Mouse (Mus musculus): ENCODE measurements around the gene Aspg.

DNA sequence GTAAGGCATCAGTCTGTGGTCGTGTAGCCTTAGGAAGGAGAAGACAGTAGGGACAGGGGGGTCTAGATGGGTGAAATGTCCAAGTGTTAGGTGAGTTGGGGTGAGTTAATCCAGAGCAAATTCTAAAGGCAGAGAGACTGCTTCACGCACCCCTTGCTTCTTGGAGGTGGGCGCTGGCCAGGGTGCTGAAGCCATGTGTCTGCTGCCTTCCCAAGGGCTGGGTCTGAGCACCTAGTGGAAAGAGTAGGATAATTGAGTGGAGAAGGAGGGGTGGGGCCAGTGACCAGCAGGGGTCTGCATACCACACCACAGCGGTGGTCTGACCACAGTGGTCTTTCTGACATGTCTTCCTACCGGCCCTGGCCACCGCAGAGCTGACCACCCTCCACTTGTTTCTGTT is 34.8 kb downstream of the Aspg start:
- TF ChIP-seq GATA1 (IDR thresholded peaks at IDR 0.05; ENCODE audit: borderline replicate concordance, low read length) (no peak), CTCF (IDR thresholded peaks at IDR 0.05; ENCODE audit: low read depth, low read length) (no peak), POLR2AphosphoS5 (IDR thresholded peaks at IDR 0.05; ENCODE audit: insufficient replicate concordance, low read depth, low read length) (no peak), TAL1 (conservative IDR thresholded peaks at IDR 0.05; ENCODE audit: low read depth, low read length) (no peak), GATA2 (IDR thresholded peaks at IDR 0.05; ENCODE audit: borderline replicate concordance, low read depth, low read length) (no peak)
